Comparison of ENCODE assay signal across 8 mouse cellular contexts in genomic region chr19:44069121-44069913, GRCm38 (mm10). TPM values are rescaled to one million over a fixed set of nuclear protein-coding genes. Genes with fewer than 3 reads are reported as not detected.
A peak's percentile ranks its signal among the peaks of the same experiment; 100 is the strongest.
DNase-seq lines count a peak whose midpoint lies in the region; ATAC-seq and TF ChIP-seq lines count a peak whose summit lies in the region.

Gene Erlin1 (minus strand): TSS chr19:44069785.

- H3K4me3 ChIP-seq in ES-E14 (ENCODE audit: insufficient read depth in 1 of 2, low read depth in 1 of 2, low read length in 2 of 2, poor library complexity in 1 of 2, severe bottlenecking in 1 of 2) = peak within 1 kb of the TSS; percentile 83 to 87
- H3K4me3 ChIP-seq in forebrain, embryonic 14.5 days (ENCODE audit: low read depth, low read length) = peak within 1 kb of the TSS; percentile 73
- peak within 1 kb of the TSS; percentile 78 for H3K4me3 ChIP-seq in liver, postnatal 0 days (ENCODE audit: low read depth, low read length)
- peak within 1 kb of the TSS; percentile 79 for H3K4me3 ChIP-seq in neural tube, embryonic 13.5 days

- no peak for TF ChIP-seq EP300 in liver, postnatal 0 days (IDR thresholded peaks at IDR 0.05; ENCODE audit: low read depth)

- in situ Hi-C loops in ES-E14 (cut with MboI; ENCODE audit: low sequenced_read_pairs in 2 of 2, unreplicated experiment in 2 of 2) = no loop called here

- intact Hi-C loops in heart, postnatal 14 days (cut with DNase I) = no loop called here

- H3K9ac ChIP-seq in ES-E14 (ENCODE audit: insufficient read depth, low read depth, low read length, poor library complexity, severe bottlenecking) = peak within 1 kb of the TSS; percentile 80
- peak within 1 kb of the TSS; percentile 79 for H3K9ac ChIP-seq in forebrain, embryonic 14.5 days (ENCODE audit: low read length)
- peak within 1 kb of the TSS; percentile 76 for H3K9ac ChIP-seq in liver, postnatal 0 days (replicated peaks)
- H3K9ac ChIP-seq in neural tube, embryonic 13.5 days = peak within 1 kb of the TSS; percentile 77

- no peaks in the 10 kb centered on the region for H3K27me3 ChIP-seq in forebrain, embryonic 14.5 days (replicated peaks; ENCODE audit: control insufficient read depth, insufficient read depth, low read length)
- H3K27me3 ChIP-seq in liver, postnatal 0 days (ENCODE audit: insufficient read depth, low read length) = no peaks in the 10 kb centered on the region
- H3K27me3 ChIP-seq in neural tube, embryonic 13.5 days = no peaks in the 10 kb centered on the region

- H3K36me3 ChIP-seq in ES-E14 (ENCODE audit: control insufficient read depth, insufficient read depth, low read length, poor library complexity, severe bottlenecking) = no peaks in the 10 kb centered on the region
- peaks cover 15% of the 10 kb centered on the region for H3K36me3 ChIP-seq in forebrain, embryonic 14.5 days (ENCODE audit: control insufficient read depth, insufficient read depth, low read length)
- peaks cover 20% of the 10 kb centered on the region for H3K36me3 ChIP-seq in liver, postnatal 0 days (replicated peaks; ENCODE audit: insufficient read depth, low read length)
- H3K36me3 ChIP-seq in neural tube, embryonic 13.5 days = peaks cover 10% of the 10 kb centered on the region; the same call in 1 of the 2 replicates

- H3K9me3 ChIP-seq in ES-E14 (ENCODE audit: control insufficient read depth, insufficient read depth, low read depth, low read length) = no peaks in the 10 kb centered on the region
- no peaks in the 10 kb centered on the region for H3K9me3 ChIP-seq in forebrain, embryonic 14.5 days (replicated peaks; ENCODE audit: control insufficient read depth, low read length)
- no peaks in the 10 kb centered on the region for H3K9me3 ChIP-seq in liver, postnatal 0 days (ENCODE audit: low read length)
- H3K9me3 ChIP-seq in neural tube, embryonic 13.5 days = no peaks in the 10 kb centered on the region

- DNase-seq in ES-E14 (ENCODE audit: low read depth, low spot score) = peak; percentile 49
- DNase-seq in cerebellum, adult 11 months = peak; percentile 89
- DNase-seq in forebrain, embryonic 14.5 days (ENCODE audit: low spot score) = peak; percentile 92
- peak; percentile 94 to 95 for DNase-seq in heart, postnatal 14 days
- peak; percentile 88 for DNase-seq in layer of hippocampus, adult 11-12 months (ENCODE audit: low spot score)
- DNase-seq in liver, postnatal 0 days = peak; percentile 90
- DNase-seq in telencephalon, adult 2 months (ENCODE audit: low read depth, low spot score) = peak; percentile 48

- peak; percentile 92 for ATAC-seq in forebrain, embryonic 14.5 days
- ATAC-seq in liver, postnatal 0 days = peak; percentile 87
- ATAC-seq in neural tube, embryonic 13.5 days (ENCODE audit: low read depth) = peak; percentile 96

- WGBS in forebrain, embryonic 14.5 days = under 1% methylated on average over 61 of the region's 75 CpGs
- under 1% methylated on average over 68 of the region's 75 CpGs for WGBS in liver, postnatal 0 days (ENCODE audit: insufficient replicate concordance)
- WGBS in neural tube, embryonic 13.5 days = under 1% methylated on average over 62 of the region's 75 CpGs

- no peak for TF ChIP-seq CTCF in liver, postnatal 0 days (IDR thresholded peaks at IDR 0.05; ENCODE audit: low read depth)

- peaks cover 1 to 3% of the 10 kb centered on the region in 2 experiments; a peak in 1 of 4 replicates for H3K4me1 ChIP-seq in ES-E14 (ENCODE audit: control insufficient read depth in 2 of 2, insufficient read depth in 2 of 2, low read length in 2 of 2, poor library complexity in 1 of 2)
- 0 out of 2 replicates have a peak, but pooled peaks cover 3% of the 10 kb centered on the region for H3K4me1 ChIP-seq in forebrain, embryonic 14.5 days (ENCODE audit: control insufficient read depth, insufficient read depth, low read length)
- H3K4me1 ChIP-seq in liver, postnatal 0 days (ENCODE audit: insufficient read depth) = peaks cover 20% of the 10 kb centered on the region
- H3K4me1 ChIP-seq in neural tube, embryonic 13.5 days (replicated peaks) = peaks cover 20% of the 10 kb centered on the region

- peak within 1 kb of the TSS; percentile 96 for H3K4me2 ChIP-seq in forebrain, embryonic 14.5 days (ENCODE audit: low read length)
- peak within 1 kb of the TSS; percentile 97 for H3K4me2 ChIP-seq in liver, postnatal 0 days (ENCODE audit: low read depth, low read length)
- H3K4me2 ChIP-seq in neural tube, embryonic 13.5 days = peak within 1 kb of the TSS; percentile 91

- H3K27ac ChIP-seq in ES-E14 (ENCODE audit: insufficient read depth, low read depth, low read length, poor library complexity, severe bottlenecking) = no peak within 1 kb of the TSS
- peak within 1 kb of the TSS; percentile 44; the same call in 1 of the 2 replicates for H3K27ac ChIP-seq in forebrain, embryonic 14.5 days (ENCODE audit: low read depth, low read length)
- peak within 1 kb of the TSS; percentile 87 for H3K27ac ChIP-seq in liver, postnatal 0 days (ENCODE audit: low read depth)
- H3K27ac ChIP-seq in neural tube, embryonic 13.5 days (replicated peaks) = peak within 1 kb of the TSS; percentile 78

TF ChIP-seq in ES-E14, 5 proteins besides CTCF, POLR2A, EP300 and RAD21:
- TF ChIP-seq MAFK (IDR thresholded peaks at IDR 0.05; ENCODE audit: insufficient read depth, low read depth, low read length) (no peak), HCFC1 (IDR thresholded peaks at IDR 0.05; ENCODE audit: borderline replicate concordance, insufficient read depth, low read length) (no peak)

RNA-seq across cellular contexts. Expression of gene Erlin1, which starts in this region (rescaled TPM):
- total RNA-seq in ES-E14 (2012; rRNA removed) = 20.9 and 22.7 TPM in 2 replicates
- polyA plus RNA-seq in forebrain, embryonic 14.5 days (2014; fragmentation: Nextera tagmentation; extraction: Ambion mirVana) = 16.5 and 16.9 TPM in 2 replicates
- 1 to 10 TPM; 6.0 to 7.3 TPM for total RNA-seq in heart, postnatal 14 days (2021)
- 13.8 and 14.1 TPM in 2 replicates for polyA plus RNA-seq in liver, postnatal 0 days (2015; fragmentation: Nextera tagmentation; extraction: Ambion mirVana)
- 20.2 and 20.4 TPM in 2 replicates for polyA plus RNA-seq in neural tube, embryonic 13.5 days (2015; fragmentation: Nextera tagmentation; extraction: Ambion mirVana)
